14 mouse cellular contexts compared by ENCODE assay signal in genomic region chr5:102803675-102804074, GRCm38 (mm10).
A peak's percentile ranks its signal among the peaks of the same experiment; 100 is the strongest.
DNase-seq lines count a peak whose midpoint lies in the region; ATAC-seq and TF ChIP-seq lines count a peak whose summit lies in the region.
"Had no signal": no experiment of that assay in that cellular context is flagged by ENCODE, and none has a peak within 500 bp of the region (broad histone marks: within the 10 kb centered on the region; RNA-seq: fewer than 3 reads in every experiment).

No protein-coding gene starts in this region.

- H3K9ac ChIP-seq in lung, embryonic 15.5 days: no peak overlapping the region
- H3K9ac ChIP-seq in stomach, postnatal 0 days (ENCODE audit: low read length): no peak overlapping the region
- H3K9ac ChIP-seq in forebrain, embryonic 13.5 days: no peak overlapping the region
- H3K9ac ChIP-seq: limb, embryonic 13.5 days; midbrain, embryonic 12.5 days had no signal

- ATAC-seq in lung, embryonic 15.5 days (ENCODE audit: borderline replicate concordance, extremely low read depth, low FRiP score, low TSS enrichment): peak; percentile 62; the same call in 1 of the 2 replicates
- ATAC-seq in stomach, postnatal 0 days (ENCODE audit: low FRiP score, low TSS enrichment): peak; percentile 49; the same call in 1 of the 2 replicates
- ATAC-seq in forebrain, embryonic 13.5 days: no peak
- ATAC-seq: Patski had no signal

- no peaks in the 10 kb centered on the region for H3K36me3 ChIP-seq in lung, embryonic 15.5 days
- H3K36me3 ChIP-seq in stomach, postnatal 0 days (ENCODE audit: control insufficient read depth, insufficient read depth, low read length): no peaks in the 10 kb centered on the region
- H3K36me3 ChIP-seq in forebrain, embryonic 13.5 days (ENCODE audit: poor library complexity, severe bottlenecking): no peaks in the 10 kb centered on the region
- H3K36me3 ChIP-seq: limb, embryonic 13.5 days; midbrain, embryonic 12.5 days had no signal

- DNase-seq in embryo, embryonic 10.5 days (ENCODE audit: low spot score): peak; percentile 25
- no peak for DNase-seq in embryo, embryonic 11 days
- no peak for DNase-seq in lung, postnatal 14 days
- DNase-seq in kidney, postnatal 36 days: peak; percentile 51 to 65
- no peak for DNase-seq in stomach, postnatal 0 days (ENCODE audit: low spot score)
- DNase-seq in frontal cortex, postnatal 25 days (ENCODE audit: low spot score in 2 of 2): no peak
- DNase-seq: cerebellum, adult 2 months; thymus, postnatal 14 days had no signal

- WGBS in lung, embryonic 15.5 days: 26% methylated on average over 4 of the region's 4 CpGs
- 64% methylated on average over 4 of the region's 4 CpGs for WGBS in stomach, postnatal 0 days
- 39% methylated on average over 4 of the region's 4 CpGs for WGBS in forebrain, embryonic 13.5 days

- H3K27ac ChIP-seq in lung, embryonic 15.5 days: no peak overlapping the region
- no peak overlapping the region for H3K27ac ChIP-seq in stomach, postnatal 0 days (replicated peaks)
- no peak overlapping the region for H3K27ac ChIP-seq in forebrain, embryonic 13.5 days
- H3K27ac ChIP-seq: left cerebral cortex, adult 2 months; limb, embryonic 13.5 days; midbrain, embryonic 12.5 days had no signal

- no peak overlapping the region for H3K4me2 ChIP-seq in lung, embryonic 15.5 days
- no peak overlapping the region for H3K4me2 ChIP-seq in stomach, postnatal 0 days (replicated peaks; ENCODE audit: low read depth)
- H3K4me2 ChIP-seq in forebrain, embryonic 13.5 days: no peak overlapping the region
- H3K4me2 ChIP-seq: limb, embryonic 13.5 days; midbrain, embryonic 12.5 days had no signal

- TF ChIP-seq EP300 in stomach, postnatal 0 days (optimal IDR thresholded peaks at IDR 0.05): no peak

- 0 out of 2 replicates have a peak, but pooled peaks cover 6% of the 10 kb centered on the region for H3K4me1 ChIP-seq in lung, embryonic 15.5 days
- no peaks in the 10 kb centered on the region for H3K4me1 ChIP-seq in stomach, postnatal 0 days (replicated peaks; ENCODE audit: control insufficient read depth, insufficient read depth)
- no peaks in the 10 kb centered on the region for H3K4me1 ChIP-seq in forebrain, embryonic 13.5 days

- no peaks in the 10 kb centered on the region for H3K27me3 ChIP-seq in lung, embryonic 15.5 days
- H3K27me3 ChIP-seq in stomach, postnatal 0 days (ENCODE audit: control insufficient read depth, insufficient read depth, low read length): no peaks in the 10 kb centered on the region
- H3K27me3 ChIP-seq in forebrain, embryonic 13.5 days: no peaks in the 10 kb centered on the region
- H3K27me3 ChIP-seq: limb, embryonic 13.5 days; midbrain, embryonic 12.5 days; Patski had no signal

- H3K4me3 ChIP-seq in lung, embryonic 15.5 days: no peak overlapping the region
- H3K4me3 ChIP-seq in stomach, postnatal 0 days (ENCODE audit: low read depth, low read length): no peak overlapping the region
- H3K4me3 ChIP-seq in forebrain, embryonic 13.5 days: no peak overlapping the region
- H3K4me3 ChIP-seq: left cerebral cortex, adult 2 months; limb, embryonic 13.5 days; midbrain, embryonic 12.5 days had no signal

- H3K9me3 ChIP-seq in lung, embryonic 15.5 days: no peaks in the 10 kb centered on the region
- no peaks in the 10 kb centered on the region for H3K9me3 ChIP-seq in stomach, postnatal 0 days (ENCODE audit: control insufficient read depth, low read length)
- H3K9me3 ChIP-seq in forebrain, embryonic 13.5 days (replicated peaks): no peaks in the 10 kb centered on the region
- H3K9me3 ChIP-seq: limb, embryonic 13.5 days; midbrain, embryonic 12.5 days had no signal

- TF ChIP-seq CTCF in stomach, postnatal 0 days (IDR thresholded peaks at IDR 0.05; ENCODE audit: low read depth): no peak

Comparison
In these comparisons a context has a peak if more than half of its experiments do, and no peak if none do; other contexts are left out.
1. DNase-seq: peak in embryo, embryonic 10.5 days (single experiment) and kidney, postnatal 36 days (2 of 2); none in embryo, embryonic 11 days (single experiment), lung, postnatal 14 days (single experiment), stomach, postnatal 0 days (single experiment) and frontal cortex, postnatal 25 days (0 of 2).